Mouse (Mus musculus) ES-Bruce4 (cell line): ENCODE data around the gene Ppard. TPM values are rescaled to one million over a fixed set of nuclear protein-coding genes. Genes with fewer than 3 reads are reported as not detected.
A peak's percentile ranks its signal among the peaks of the same experiment; 100 is the strongest.

Experiments used
- H3K27ac ChIP-seq: 2 replicates; pipeline ENCODE4 v1.5.1; 2012; ENCODE audit warnings: low read length, inconsistent platforms; ENCODE audit not compliant: insufficient read depth
- H3K27me3 ChIP-seq: 2 replicates; pipeline ENCODE4 v1.6.1; 2012; ENCODE audit warnings: mild to moderate bottlenecking, low read length, inconsistent platforms; ENCODE audit not compliant: control insufficient read depth, poor library complexity, insufficient read depth, severe bottlenecking
- H3K36me3 ChIP-seq: 2 replicates; pipeline ENCODE4 v1.6.1; 2012; ENCODE audit warnings: inconsistent platforms, mild to moderate bottlenecking, low read length, moderate library complexity; ENCODE audit not compliant: control insufficient read depth, poor library complexity, insufficient read depth, severe bottlenecking
- H3K4me1 ChIP-seq: one replicate; pipeline ENCODE4 v1.8.1; 2011; ENCODE audit warnings: low read length; ENCODE audit not compliant: control insufficient read depth, insufficient read depth
- H3K4me3 ChIP-seq: 2 replicates; pipeline ENCODE4 v1.5.1; 2011; ENCODE audit warnings: low read depth, mild to moderate bottlenecking, low read length
- H3K9ac ChIP-seq: 2 replicates; pipeline ENCODE4 v1.6.1; 2012; ENCODE audit warnings: low read depth, mild to moderate bottlenecking, inconsistent platforms; ENCODE audit not compliant: poor library complexity, severe bottlenecking
- H3K9me3 ChIP-seq: replicated peaks from 2 replicates; pipeline ENCODE4 v1.6.1; 2012; ENCODE audit warnings: mild to moderate bottlenecking, low read length, inconsistent platforms; ENCODE audit not compliant: control insufficient read depth, poor library complexity, insufficient read depth, severe bottlenecking
- CTCF ChIP-seq: IDR thresholded peaks from one replicate; pipeline ENCODE4 v1.8.1; 2011; ENCODE audit warnings: low read depth, low read length
- EP300 ChIP-seq: IDR thresholded peaks from 2 replicates; pipeline ENCODE4 v1.6.1; 2011; ENCODE audit warnings: low read depth, low read length; ENCODE audit not compliant: insufficient read depth
- POLR2A ChIP-seq: IDR thresholded peaks from one replicate; pipeline ENCODE4 v1.8.1; 2011; ENCODE audit warnings: low read length; ENCODE audit not compliant: insufficient read depth
- polyA plus RNA-seq: library from polyadenylated mRNA; stranded (reverse); fragments of >200 nt; gene quantifications from 2 replicates; pipeline ENCODE4 v1.2.4, GENCODE M21; 2011; ENCODE audit warnings: low read depth; ENCODE audit not compliant: missing spikeins, insufficient read depth, insufficient read length

The Ppard gene
- polyA plus RNA-seq, 1 experiment: 24.0 TPM

DNA sequence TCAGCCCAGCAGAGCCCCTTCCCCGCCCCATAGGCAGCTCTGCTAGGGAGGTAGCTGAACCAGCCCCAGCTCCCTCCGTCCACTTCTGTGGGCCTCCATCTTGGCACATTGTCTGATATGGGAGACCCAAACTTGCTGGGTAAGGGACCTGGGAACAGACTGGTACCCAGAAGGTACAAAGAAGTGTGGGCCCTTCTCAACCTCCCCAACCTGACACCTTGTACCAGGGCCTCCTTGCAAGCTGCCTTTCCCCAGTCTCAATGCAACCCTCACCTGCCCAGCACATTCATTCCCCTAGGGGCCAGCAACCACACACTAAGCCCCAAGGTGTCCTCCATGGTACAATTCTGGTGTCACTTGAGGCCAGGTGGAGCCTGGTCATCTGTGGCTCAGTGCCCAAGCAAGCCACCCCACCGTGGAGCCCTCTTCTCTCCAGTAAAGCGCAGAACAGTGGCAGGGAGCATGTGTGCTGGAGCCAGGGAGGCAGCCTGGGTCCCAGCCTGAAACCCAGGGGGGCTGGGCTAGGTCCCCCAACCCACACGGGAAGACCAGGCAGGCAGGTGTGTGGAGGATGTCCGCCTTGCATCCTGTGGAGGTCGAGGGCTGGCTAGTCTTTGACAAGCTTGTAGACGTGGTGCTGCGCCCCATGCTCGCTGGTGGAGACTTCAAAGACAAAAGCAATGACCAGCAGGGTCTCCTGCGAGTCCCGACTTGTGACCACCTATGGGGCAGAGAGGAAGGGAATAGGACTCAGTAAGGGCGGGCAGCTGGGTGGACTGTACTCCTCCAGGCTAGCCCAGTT is 99.8 kb downstream of the Ppard start:
- Histone ChIP-seq H3K36me3 (peaks cover 30% of the 10 kb centered on the region), H3K4me3 (no peak overlapping the region), H3K4me1 (peaks cover 12% of the 10 kb centered on the region), H3K27me3 (no peaks in the 10 kb centered on the region), H3K9ac (no peak overlapping the region), H3K9me3 (no peaks in the 10 kb centered on the region), H3K27ac (no peak overlapping the region)
- TF ChIP-seq EP300 (no peak), POLR2A (no peak), CTCF (no peak)

DNA sequence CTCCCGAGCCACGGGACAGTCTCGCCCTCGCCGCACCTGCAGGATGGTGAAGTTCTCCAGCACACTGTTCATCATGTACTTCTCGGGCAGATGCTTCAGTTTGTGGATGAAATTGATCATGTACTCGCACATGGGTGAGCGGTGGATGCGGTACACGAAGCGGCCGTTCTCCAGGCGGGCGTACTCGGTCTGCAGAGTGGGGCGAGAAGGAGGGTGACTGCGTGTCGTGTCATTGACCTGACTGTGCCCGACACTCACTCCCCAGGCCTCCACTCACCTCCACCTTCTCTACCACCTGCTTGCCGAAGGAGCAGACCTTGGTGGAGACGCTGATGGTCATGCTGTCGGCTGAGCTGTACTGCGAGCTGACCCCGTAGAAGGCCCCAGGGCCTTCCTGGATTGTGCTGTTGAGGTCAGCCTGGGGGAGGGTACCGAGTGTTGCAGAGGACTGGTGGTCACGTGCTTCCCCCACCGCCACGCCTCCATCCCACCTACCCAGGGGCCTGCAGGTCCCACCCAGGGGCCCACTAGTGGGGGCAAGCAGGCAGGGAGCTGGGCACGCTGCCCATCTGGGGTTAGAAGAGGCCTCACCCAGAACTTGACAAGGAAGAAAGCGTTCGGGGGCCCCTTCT is 100.5 kb downstream of the Ppard start:
- H3K9ac ChIP-seq: no peak overlapping the region
- no peaks in the 10 kb centered on the region for H3K9me3 ChIP-seq
- peaks cover 8% of the 10 kb centered on the region for H3K4me1 ChIP-seq
- TF ChIP-seq CTCF (no peak), POLR2A (no peak), EP300 (no peak)
- H3K4me3 ChIP-seq: no peak overlapping the region
- no peak overlapping the region for H3K27ac ChIP-seq
- H3K27me3 ChIP-seq: no peaks in the 10 kb centered on the region
- peaks cover 30% of the 10 kb centered on the region for H3K36me3 ChIP-seq

GRCm38 (mm10) chr17:28335267-28335666 is 102.8 kb downstream of the Ppard start:
- H3K9ac ChIP-seq: no peak overlapping the region
- H3K4me1 ChIP-seq: peaks cover 8% of the 10 kb centered on the region
- H3K36me3 ChIP-seq: peaks cover 13% of the 10 kb centered on the region
- TF ChIP-seq EP300 (no peak), POLR2A (no peak), CTCF (no peak)
- no peak overlapping the region for H3K4me3 ChIP-seq
- no peaks in the 10 kb centered on the region for H3K9me3 ChIP-seq
- H3K27ac ChIP-seq: no peak overlapping the region
- no peaks in the 10 kb centered on the region for H3K27me3 ChIP-seq

GRCm38 (mm10) chr17:28337547-28337946 is 105.0 kb downstream of the Ppard start:
- Histone ChIP-seq H3K27ac (no peak overlapping the region), H3K9ac (no peak overlapping the region), H3K4me1 (peaks cover 5% of the 10 kb centered on the region), H3K4me3 (no peak overlapping the region), H3K36me3 (no peaks in the 10 kb centered on the region), H3K27me3 (no peaks in the 10 kb centered on the region), H3K9me3 (no peaks in the 10 kb centered on the region)
- TF ChIP-seq POLR2A (no peak), EP300 (no peak), CTCF (no peak)

- Histone ChIP-seq H3K9ac (peak overlapping the region; percentile 19), H3K9me3 (no peaks in the 10 kb centered on the region), H3K27me3 (no peaks in the 10 kb centered on the region), H3K4me1 (peaks cover 8% of the 10 kb centered on the region), H3K4me3 (peak overlapping the region; percentile 24; the same call in 1 of the 2 replicates), H3K27ac (no peak overlapping the region), H3K36me3 (no peaks in the 10 kb centered on the region)
- TF ChIP-seq CTCF (no peak), POLR2A (no peak), EP300 (no peak)
Measured at GRCm38 (mm10) chr17:28340578-28340977, 108.1 kb downstream of the Ppard start.

DNA sequence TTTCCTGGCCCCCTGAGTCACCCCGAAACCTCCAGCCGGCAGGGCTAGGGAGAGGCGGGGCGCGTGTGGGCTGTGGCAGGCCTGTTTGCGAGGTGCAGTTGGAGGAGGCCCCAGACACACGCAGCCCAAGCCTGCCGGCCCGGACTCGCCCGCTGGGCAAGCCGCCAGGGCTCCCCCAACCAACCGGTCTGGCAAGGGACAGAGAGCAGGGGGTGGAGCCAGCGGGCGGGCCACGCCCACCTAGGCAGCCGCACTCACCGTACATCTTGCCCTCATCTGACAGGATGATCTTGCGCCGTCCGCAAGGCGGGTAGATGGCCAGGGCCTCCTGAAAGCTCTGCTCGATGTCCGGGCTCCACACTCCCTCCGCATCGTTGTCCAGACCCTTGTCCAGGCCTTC is 108.6 kb downstream of the Ppard start:
- H3K4me3 ChIP-seq: peak overlapping the region; percentile 28
- 0 out of 2 replicates have a peak overlapping the region, but pooled peaks have one; percentile 2 for H3K27ac ChIP-seq
- peaks cover 8% of the 10 kb centered on the region for H3K4me1 ChIP-seq
- no peaks in the 10 kb centered on the region for H3K9me3 ChIP-seq
- no peaks in the 10 kb centered on the region for H3K27me3 ChIP-seq
- TF ChIP-seq EP300: 0 out of 2 replicates have a peak, but pooled peaks have one; percentile 25
- no peak for TF ChIP-seq CTCF
- H3K36me3 ChIP-seq: no peaks in the 10 kb centered on the region
- peak overlapping the region; percentile 19 for H3K9ac ChIP-seq
